Mouse (Mus musculus): ENCODE measurements at regions not wholly inside any gene's neighbourhood (a gene's known extent, or its start where the extent isn't known, plus 50 kb on each side); places are given as distances from the start of the nearest gene placed in this dataset.

- WGBS: 54% methylated on average over 1 of the region's 1 CpGs
- DNase-seq (ENCODE audit: low spot score) (no peak), ATAC-seq (replicated peaks; ENCODE audit: low FRiP score) (no peak)
- Histone ChIP-seq H3K4me1 (replicated peaks; ENCODE audit: control insufficient read depth, insufficient read depth, low read length) (no peaks in the 10 kb centered on the region), H3K9ac (ENCODE audit: low read length) (no peak overlapping the region), H3K27ac (ENCODE audit: low read depth, low read length) (no peak overlapping the region), H3K27me3 (ENCODE audit: control insufficient read depth, insufficient read depth, low read length) (no peaks in the 10 kb centered on the region), H3K9me3 (ENCODE audit: control insufficient read depth, low read length) (no peaks in the 10 kb centered on the region), H3K4me3 (ENCODE audit: low read depth, low read length) (no peak overlapping the region), H3K36me3 (ENCODE audit: control insufficient read depth, insufficient read depth, low read length) (no peaks in the 10 kb centered on the region), H3K4me2 (ENCODE audit: low read depth, low read length, severe bottlenecking) (no peak overlapping the region)
Observed at GRCm38 (mm10) chr19:54585326-54585725, 541.4 kb downstream of the Adra2a start.

GRCm38 (mm10) chr19:54603345-54603744, 523.7 kb downstream of the Gpam start:
- no peaks in the 10 kb centered on the region for H3K4me1 ChIP-seq (replicated peaks; ENCODE audit: control insufficient read depth, insufficient read depth, low read length)
- H3K36me3 ChIP-seq (ENCODE audit: control insufficient read depth, insufficient read depth, low read length): no peaks in the 10 kb centered on the region
- no peaks in the 10 kb centered on the region for H3K27me3 ChIP-seq (ENCODE audit: control insufficient read depth, insufficient read depth, low read length)
- DNase-seq (ENCODE audit: low spot score): no peak
- no peak for ATAC-seq (replicated peaks; ENCODE audit: low FRiP score)
- no peak overlapping the region for H3K9ac ChIP-seq (ENCODE audit: low read length)
- no peak overlapping the region for H3K4me3 ChIP-seq (ENCODE audit: low read depth, low read length)
- WGBS: 90% methylated on average over 6 of the region's 6 CpGs
- no peak overlapping the region for H3K4me2 ChIP-seq (ENCODE audit: low read depth, low read length, severe bottlenecking)
- no peak overlapping the region for H3K27ac ChIP-seq (ENCODE audit: low read depth, low read length)
- no peaks in the 10 kb centered on the region for H3K9me3 ChIP-seq (ENCODE audit: control insufficient read depth, low read length)

DNA sequence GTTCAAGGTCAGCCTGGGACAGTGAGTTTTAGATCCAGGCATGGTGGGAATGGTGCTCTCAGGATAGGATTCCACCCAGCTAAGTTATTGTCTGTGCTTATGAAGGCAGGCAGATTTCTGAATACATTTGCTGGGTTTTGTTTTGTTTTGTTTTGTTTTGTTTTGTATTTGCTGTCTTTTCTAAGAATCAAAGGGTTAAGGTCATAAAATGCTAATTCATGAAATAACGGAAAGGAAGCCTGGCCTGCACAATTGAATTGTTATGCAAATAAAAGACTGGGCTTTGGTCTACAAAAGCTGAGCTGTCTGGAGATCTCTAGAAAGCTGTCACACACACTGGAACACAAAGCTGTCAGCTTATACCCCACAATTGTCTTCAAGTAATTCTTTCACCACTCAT, 521.7 kb downstream of the Gpam start:
- Histone ChIP-seq H3K36me3 (ENCODE audit: control insufficient read depth, insufficient read depth, low read length) (no peaks in the 10 kb centered on the region), H3K27me3 (ENCODE audit: control insufficient read depth, insufficient read depth, low read length) (no peaks in the 10 kb centered on the region), H3K4me2 (ENCODE audit: low read depth, low read length, severe bottlenecking) (no peak overlapping the region), H3K9ac (ENCODE audit: low read length) (no peak overlapping the region), H3K4me1 (replicated peaks; ENCODE audit: control insufficient read depth, insufficient read depth, low read length) (no peaks in the 10 kb centered on the region), H3K27ac (ENCODE audit: low read depth, low read length) (no peak overlapping the region), H3K4me3 (ENCODE audit: low read depth, low read length) (no peak overlapping the region), H3K9me3 (ENCODE audit: control insufficient read depth, low read length) (no peaks in the 10 kb centered on the region)
- 26% methylated on average over 1 of the region's 1 CpGs for WGBS
- no peak for DNase-seq (ENCODE audit: low spot score)
- ATAC-seq (replicated peaks; ENCODE audit: low FRiP score): no peak

- H3K36me3 ChIP-seq (ENCODE audit: control insufficient read depth, insufficient read depth, low read length): no peaks in the 10 kb centered on the region
- no peaks in the 10 kb centered on the region for H3K4me1 ChIP-seq (replicated peaks; ENCODE audit: control insufficient read depth, insufficient read depth, low read length)
- no peak overlapping the region for H3K9ac ChIP-seq (ENCODE audit: low read length)
- H3K4me2 ChIP-seq (ENCODE audit: low read depth, low read length, severe bottlenecking): no peak overlapping the region
- DNase-seq (ENCODE audit: low spot score) (no peak), ATAC-seq (replicated peaks; ENCODE audit: low FRiP score) (no peak)
- H3K27me3 ChIP-seq (ENCODE audit: control insufficient read depth, insufficient read depth, low read length): no peaks in the 10 kb centered on the region
- H3K27ac ChIP-seq (ENCODE audit: low read depth, low read length): no peak overlapping the region
- no peak overlapping the region for H3K4me3 ChIP-seq (ENCODE audit: low read depth, low read length)
- no peaks in the 10 kb centered on the region for H3K9me3 ChIP-seq (ENCODE audit: control insufficient read depth, low read length)
- 62% methylated on average over 4 of the region's 4 CpGs for WGBS
Observed at GRCm38 (mm10) chr19:54616924-54617323, 510.1 kb downstream of the Gpam start.

All from forebrain, embryonic 11.5 days (tissue).